Mouse (Mus musculus) stomach, embryonic 15.5 days (tissue): Measurements from ENCODE around the gene Oaf. TPM values are rescaled to one million over a fixed set of nuclear protein-coding genes. Genes with fewer than 3 reads are reported as not detected.

Experiments used
- polyA plus RNA-seq: library from polyadenylated mRNA; unstranded; fragments of >200 nt; fragmentation: Nextera tagmentation; extraction: Ambion mirVana; gene quantifications from 2 replicates; pipeline ENCODE4 v1.2.1, GENCODE M21; 2015

The Oaf gene
- polyA plus RNA-seq, 1 experiment from 2014 or later: 65.7 TPM

Other genes with a start within 250 kb of the Oaf start
- gene Arhgef12, start 132.7 kb downstream of the Oaf start, polyA plus RNA-seq: 12.5 and 14.0 TPM in 2 replicates
- gene Tmem136, start 123.3 kb downstream of the Oaf start, polyA plus RNA-seq: 3.6 and 4.9 TPM in 2 replicates
- 0.54 and 0.68 TPM in 2 replicates for gene Pou2f3, start 29.5 kb downstream of the Oaf start, polyA plus RNA-seq
- 22.3 and 37.0 TPM in 2 replicates for gene Trim29, start 70.9 kb upstream of the Oaf start, polyA plus RNA-seq